Mouse (Mus musculus) embryonic facial prominence, embryonic 14.5 days (tissue): ENCODE measurements around the gene Btbd8. TPM values are rescaled to one million over a fixed set of nuclear protein-coding genes. Genes with fewer than 3 reads are reported as not detected.

Source experiments
- ATAC-seq: fragments of 200-750 bp; cut with Nextera tagmentation; 2 replicates; pipeline ENCODE4 v1.8.0; 2017; ENCODE audit warnings: low read depth, moderate number of reproducible peaks, moderate TSS enrichment
- DNase-seq: peaks from one replicate; pipeline ENCODE4 v3.0.0-alpha.2; 2015; ENCODE audit warnings: low spot score
- H3K27ac ChIP-seq: fragments of 300-500 bp; sonication (generic); replicated peaks from 2 replicates; pipeline ENCODE4 v1.5.1; 2014; ENCODE audit warnings: low read depth, mild to moderate bottlenecking, low read length, moderate library complexity
- H3K27me3 ChIP-seq: fragments of 300-500 bp; sonication (generic); replicated peaks from 2 replicates; pipeline ENCODE4 v1.6.1; 2014; ENCODE audit warnings: low read length; ENCODE audit not compliant: control insufficient read depth, insufficient read depth
- H3K36me3 ChIP-seq: fragments of 300-500 bp; sonication (generic); 2 replicates; pipeline ENCODE4 v1.6.1; 2014; ENCODE audit warnings: low read length, mixed read lengths; ENCODE audit not compliant: control insufficient read depth, insufficient read depth
- H3K4me1 ChIP-seq: fragments of 300-500 bp; sonication (generic); 2 replicates; pipeline ENCODE4 v1.6.1; 2014; ENCODE audit warnings: antibody characterized with exemption, low read length; ENCODE audit not compliant: control insufficient read depth, insufficient read depth
- H3K4me2 ChIP-seq: fragments of 300-500 bp; sonication (generic); 2 replicates; pipeline ENCODE4 v1.6.1; 2014; ENCODE audit warnings: low read depth, mild to moderate bottlenecking, low read length, moderate library complexity, mixed read lengths
- H3K4me3 ChIP-seq: fragments of 300-500 bp; sonication (generic); 2 replicates; pipeline ENCODE4 v1.5.1; 2014; ENCODE audit warnings: low read depth, mild to moderate bottlenecking, low read length
- H3K9ac ChIP-seq: fragments of 300-500 bp; sonication (generic); 2 replicates; pipeline ENCODE4 v1.6.1; 2014; ENCODE audit warnings: low read depth, mild to moderate bottlenecking, low read length, moderate library complexity, mixed read lengths
- H3K9me3 ChIP-seq: fragments of 300-500 bp; sonication (generic); 2 replicates; pipeline ENCODE4 v1.6.1; 2016; ENCODE audit warnings: low read length; ENCODE audit not compliant: control insufficient read depth
- WGBS: fragments of 180-500 bp; shearing (Covaris S2); extraction: QIAGEN DNeasy Blood & Tissue Kit; methylation state at CpG from one replicate; pipeline ENCODE4 v1.1.7; 2014; 5-methylcytosine and 5-hydroxymethylcytosine counted together
- polyA plus RNA-seq: library from polyadenylated mRNA; unstranded; fragments of >200 nt; fragmentation: Nextera tagmentation; extraction: Ambion mirVana; gene quantifications from 2 replicates; pipeline ENCODE4 v1.2.1, GENCODE M21; 2014

The Btbd8 gene
- polyA plus RNA-seq, 1 experiment from 2014 or later: 4.8 TPM

DNA sequence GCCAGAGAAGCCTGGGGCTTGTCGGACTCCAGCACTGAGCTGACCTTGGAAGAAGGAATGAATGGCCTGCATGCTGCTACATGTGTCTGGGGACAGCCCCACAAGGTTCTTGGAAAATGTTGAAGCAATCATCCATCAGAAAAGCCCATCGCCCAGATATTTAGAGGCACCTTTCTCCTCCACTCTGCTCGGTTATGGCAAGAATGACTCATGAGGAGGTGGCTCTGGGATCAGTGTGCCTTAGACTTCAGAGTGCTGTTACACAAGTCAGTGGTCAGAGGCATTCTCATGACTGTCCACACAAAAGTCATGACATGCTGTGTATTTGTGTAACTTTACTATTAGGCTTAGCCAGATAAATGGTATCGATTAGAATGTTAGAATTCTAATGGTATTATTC is 29.3 kb downstream of the Btbd8 start:
- no peaks in the 10 kb centered on the region for H3K27me3 ChIP-seq
- ATAC-seq (no peak), DNase-seq (no peak)
- 63% methylated on average over 4 of the region's 4 CpGs for WGBS
- H3K27ac ChIP-seq: no peak overlapping the region
- no peak overlapping the region for H3K4me2 ChIP-seq
- no peak overlapping the region for H3K4me3 ChIP-seq
- H3K36me3 ChIP-seq: peaks cover 11% of the 10 kb centered on the region; the same call in 1 of the 2 replicates
- no peaks in the 10 kb centered on the region for H3K4me1 ChIP-seq
- no peaks in the 10 kb centered on the region for H3K9me3 ChIP-seq
- H3K9ac ChIP-seq: no peak overlapping the region; the same call in 1 of the 2 replicates

DNA sequence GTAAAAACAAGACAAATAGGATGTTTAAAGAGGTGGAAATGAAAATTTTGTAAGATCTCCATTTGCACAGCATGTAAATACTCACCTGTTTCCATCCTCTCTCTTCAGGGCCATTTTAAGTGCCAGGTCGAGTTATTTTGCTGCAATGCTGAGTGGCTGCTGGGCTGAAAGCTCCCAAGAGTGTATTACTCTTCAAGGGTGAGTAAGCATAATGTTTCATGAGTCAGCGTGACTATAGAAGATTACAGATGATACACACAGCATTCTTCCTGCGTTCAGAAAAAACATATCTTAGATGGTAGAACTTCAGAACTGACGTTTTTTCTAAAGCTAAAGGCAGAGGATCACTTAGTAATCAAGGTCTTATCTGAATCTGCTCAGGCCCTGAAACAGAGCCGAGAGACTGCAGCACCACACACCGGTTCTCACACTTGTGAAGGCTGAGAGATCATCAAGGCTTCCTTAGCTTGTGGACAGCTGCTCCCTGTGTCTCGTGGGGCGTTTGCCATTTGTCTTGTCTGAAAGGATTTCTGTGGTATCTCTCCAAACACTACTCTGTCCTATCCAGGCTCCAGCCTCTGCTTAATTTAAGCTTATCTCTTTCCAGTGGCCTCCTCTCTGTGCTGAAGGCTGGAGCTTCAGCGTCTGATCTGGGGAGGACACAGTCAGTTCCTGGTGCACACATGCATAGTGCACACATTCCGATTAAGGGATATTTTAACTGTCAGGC is 33.0 kb downstream of the Btbd8 start:
- H3K4me1 ChIP-seq: no peaks in the 10 kb centered on the region
- H3K27ac ChIP-seq: no peak overlapping the region
- no peak overlapping the region for H3K4me3 ChIP-seq
- H3K9me3 ChIP-seq: no peaks in the 10 kb centered on the region
- no peak overlapping the region for H3K9ac ChIP-seq
- DNase-seq (peak; percentile 28), ATAC-seq (no peak)
- WGBS: 80% methylated on average over 10 of the region's 10 CpGs
- H3K4me2 ChIP-seq: no peak overlapping the region
- no peaks in the 10 kb centered on the region for H3K27me3 ChIP-seq
- H3K36me3 ChIP-seq: peaks cover 11% of the 10 kb centered on the region; the same call in 1 of the 2 replicates

DNA sequence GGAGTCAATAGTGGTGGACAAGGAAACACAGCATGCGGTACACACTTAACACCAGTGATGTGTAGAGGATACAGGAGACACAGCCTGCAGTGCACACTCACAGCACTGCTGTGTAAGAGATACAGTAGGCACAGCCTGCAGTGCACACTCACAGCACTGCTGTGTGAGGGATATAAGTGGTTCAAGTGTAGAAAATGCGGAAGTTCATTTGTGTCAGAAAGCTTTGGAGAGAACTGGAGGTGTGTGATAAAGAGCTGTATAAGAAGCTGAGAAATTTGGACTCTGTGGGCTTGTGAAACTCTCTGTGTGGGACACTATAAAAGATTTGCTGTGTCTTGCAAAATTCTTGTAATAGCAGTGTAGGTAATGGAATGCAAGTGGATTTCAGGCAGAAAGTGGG is 42.4 kb downstream of the Btbd8 start:
- Histone ChIP-seq H3K4me1 (no peaks in the 10 kb centered on the region), H3K9me3 (no peaks in the 10 kb centered on the region), H3K4me2 (no peak overlapping the region), H3K27ac (no peak overlapping the region), H3K36me3 (no peaks in the 10 kb centered on the region), H3K27me3 (no peaks in the 10 kb centered on the region), H3K4me3 (no peak overlapping the region), H3K9ac (no peak overlapping the region)
- DNase-seq (no peak), ATAC-seq (no peak)
- WGBS: 92% methylated on average over 2 of the region's 2 CpGs

DNA sequence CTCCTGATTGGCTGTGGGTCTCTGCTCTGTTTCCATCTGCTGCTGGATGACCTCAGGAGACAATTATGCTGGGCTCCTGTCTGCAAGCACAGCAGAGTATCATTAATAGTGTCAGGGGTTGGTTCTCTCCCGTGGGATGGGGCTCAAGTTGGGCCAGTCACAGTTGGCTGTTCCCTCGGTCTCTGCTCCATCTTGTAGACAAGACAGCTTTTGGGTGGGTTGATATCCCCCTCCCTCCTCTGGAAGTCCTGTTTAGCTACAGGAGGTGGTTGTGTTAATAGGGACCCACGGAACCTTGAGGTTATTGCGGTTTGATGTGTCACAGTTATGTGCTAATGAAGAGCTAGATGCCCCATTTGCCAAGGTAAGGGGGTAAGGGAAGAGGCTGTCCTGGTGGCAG is 51.2 kb downstream of the Btbd8 start:
- DNase-seq (no peak), ATAC-seq (no peak)
- no peak overlapping the region for H3K4me3 ChIP-seq
- 79% methylated on average over 4 of the region's 4 CpGs for WGBS
- H3K4me2 ChIP-seq: no peak overlapping the region
- H3K9ac ChIP-seq: no peak overlapping the region
- H3K27me3 ChIP-seq: no peaks in the 10 kb centered on the region
- H3K27ac ChIP-seq: no peak overlapping the region
- 0 out of 2 replicates have a peak, but pooled peaks cover 6% of the 10 kb centered on the region for H3K36me3 ChIP-seq
- H3K9me3 ChIP-seq: no peaks in the 10 kb centered on the region
- H3K4me1 ChIP-seq: no peaks in the 10 kb centered on the region

DNA sequence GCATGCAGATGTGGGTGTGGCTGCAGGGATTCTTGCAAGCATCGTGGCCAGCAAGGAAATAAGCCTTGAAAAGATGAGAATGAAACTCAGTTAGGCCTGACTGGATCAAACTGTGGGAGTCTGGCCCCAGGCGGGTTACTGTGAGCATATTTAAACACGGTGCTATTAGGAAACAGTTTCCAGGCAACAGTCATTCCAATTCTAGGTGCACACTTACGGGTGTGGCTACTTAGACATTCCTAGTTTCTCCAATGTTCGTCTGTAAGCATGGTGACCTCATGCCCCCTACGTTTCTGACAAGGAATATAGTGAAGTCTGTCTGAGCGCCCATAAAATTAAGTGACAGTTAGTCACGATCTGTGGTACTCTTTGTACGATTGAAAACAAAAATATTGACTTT is 53.2 kb downstream of the Btbd8 start:
- ATAC-seq: no peak
- Histone ChIP-seq H3K27ac (no peak overlapping the region), H3K27me3 (no peaks in the 10 kb centered on the region), H3K4me3 (no peak overlapping the region), H3K4me2 (no peak overlapping the region), H3K9ac (no peak overlapping the region), H3K4me1 (no peaks in the 10 kb centered on the region), H3K36me3 (peaks cover 9% of the 10 kb centered on the region; the same call in 1 of the 2 replicates), H3K9me3 (peaks cover 3% of the 10 kb centered on the region; the same call in 1 of the 2 replicates)
- DNase-seq: no peak
- WGBS: 77% methylated on average over 9 of the region's 9 CpGs

DNA sequence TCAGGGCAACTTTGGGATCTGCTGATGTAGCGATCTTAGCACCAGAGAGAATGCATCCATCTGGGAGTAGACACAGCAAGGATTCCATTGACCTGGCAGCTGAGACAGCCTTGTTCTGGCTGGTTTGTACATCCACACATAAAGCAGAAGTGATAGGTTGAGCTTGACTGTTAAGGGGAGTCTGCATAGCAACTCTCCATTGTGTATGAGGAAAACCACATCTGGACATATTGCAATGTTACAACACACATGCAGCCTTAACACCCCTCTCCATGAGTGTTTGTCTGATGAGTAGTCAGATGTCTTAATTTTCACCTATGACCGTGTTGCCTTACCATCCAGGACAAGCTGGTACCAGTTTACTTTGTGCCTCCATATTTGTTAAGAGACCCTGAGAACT is 54.7 kb downstream of the Btbd8 start:
- peaks cover 9% of the 10 kb centered on the region; the same call in 1 of the 2 replicates for H3K36me3 ChIP-seq
- peaks cover 3% of the 10 kb centered on the region; the same call in 1 of the 2 replicates for H3K9me3 ChIP-seq
- no peaks in the 10 kb centered on the region for H3K4me1 ChIP-seq
- H3K9ac ChIP-seq: no peak overlapping the region
- H3K27me3 ChIP-seq: no peaks in the 10 kb centered on the region
- H3K4me3 ChIP-seq: no peak overlapping the region
- no peak overlapping the region for H3K4me2 ChIP-seq
- no peak for ATAC-seq
- DNase-seq: no peak
- WGBS: 97% methylated on average over 2 of the region's 2 CpGs
- no peak overlapping the region for H3K27ac ChIP-seq

DNA sequence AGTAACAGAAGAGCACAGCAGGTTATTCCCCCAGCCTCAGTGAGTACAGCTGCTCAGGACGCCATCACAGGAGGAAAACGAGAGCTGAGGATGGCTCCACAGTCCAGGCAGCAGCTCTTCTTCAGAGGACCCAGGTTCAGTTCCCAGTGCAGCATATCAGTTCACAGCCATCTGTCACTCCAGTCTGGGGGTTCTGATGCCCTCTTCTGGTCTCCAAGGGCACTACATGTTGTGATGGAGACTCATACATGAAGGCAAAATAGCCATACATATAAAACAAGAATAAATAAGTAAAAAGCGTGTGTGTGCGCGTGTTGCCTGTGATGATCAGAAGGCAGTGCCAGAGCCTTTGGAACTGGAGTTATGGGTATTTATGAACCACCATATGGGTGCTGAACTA is 57.0 kb downstream of the Btbd8 start:
- DNase-seq (no peak), ATAC-seq (no peak)
- WGBS: 93% methylated on average over 5 of the region's 5 CpGs
- H3K36me3 ChIP-seq: peaks cover 9% of the 10 kb centered on the region; the same call in 1 of the 2 replicates
- H3K27me3 ChIP-seq: no peaks in the 10 kb centered on the region
- H3K4me1 ChIP-seq: no peaks in the 10 kb centered on the region
- H3K4me3 ChIP-seq: no peak overlapping the region
- H3K9me3 ChIP-seq: peaks cover 3% of the 10 kb centered on the region; the same call in 1 of the 2 replicates
- no peak overlapping the region for H3K27ac ChIP-seq
- no peak overlapping the region for H3K9ac ChIP-seq
- no peak overlapping the region for H3K4me2 ChIP-seq

DNA sequence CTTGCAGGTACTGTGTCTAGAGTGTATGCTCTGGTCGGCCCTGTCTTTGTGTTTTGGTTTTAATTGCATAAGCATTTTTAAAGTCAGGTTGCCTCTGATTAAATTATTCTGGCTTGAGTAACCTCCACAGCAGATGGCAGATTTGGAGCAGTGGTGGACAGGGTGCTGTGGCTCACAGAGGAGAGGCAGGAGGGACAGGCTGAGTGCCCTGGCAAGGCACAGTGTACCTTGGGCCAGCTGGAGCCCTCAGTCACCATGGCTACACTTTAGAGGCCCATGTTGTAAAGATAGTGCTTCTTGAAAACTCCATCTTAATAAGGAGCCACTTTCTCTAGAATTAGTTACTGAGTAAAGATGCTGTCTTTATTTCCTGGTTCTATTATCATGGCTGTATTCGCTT is 58.2 kb downstream of the Btbd8 start:
- Histone ChIP-seq H3K4me1 (no peaks in the 10 kb centered on the region), H3K27me3 (no peaks in the 10 kb centered on the region), H3K27ac (no peak overlapping the region), H3K9me3 (peaks cover 3% of the 10 kb centered on the region; the same call in 1 of the 2 replicates), H3K36me3 (peaks cover 6% of the 10 kb centered on the region; the same call in 1 of the 2 replicates), H3K4me3 (no peak overlapping the region), H3K4me2 (no peak overlapping the region), H3K9ac (no peak overlapping the region)
- ATAC-seq: no peak
- WGBS: 83% methylated on average over 2 of the region's 2 CpGs
- DNase-seq: no peak
